Mouse (Mus musculus) cerebellum, adult 18-20 months (tissue): Measurements from ENCODE around the gene Sptan1.
A peak's percentile ranks its signal among the peaks of the same experiment; 100 is the strongest.

Experiments
- DNase-seq, 2 experiments: peaks; one replicate each; pipeline ENCODE4 v3.0.0; 2021

The Sptan1 gene

GRCm38 (mm10) chr2:29965250-29965843, at the start of gene Sptan1:
Sptan1 (plus strand) TSS chr2:29965560.
- DNase-seq = peak; percentile 95 to 99

GRCm38 (mm10) chr2:29917621-29918020, 47.7 kb upstream of the Sptan1 start:
- no peak for DNase-seq

GRCm38 (mm10) chr2:29922011-29922410, 43.3 kb upstream of the Sptan1 start:
- peak; percentile 48 to 51 for DNase-seq

- no peak for DNase-seq
These were observed 38.8 kb upstream of the Sptan1 start for GRCm38 (mm10) chr2:29926542-29926941.

GRCm38 (mm10) chr2:29930506-29930905, 34.9 kb upstream of the Sptan1 start:
- peak; percentile 94 to 97 for DNase-seq

GRCm38 (mm10) chr2:29931194-29931593, 34.2 kb upstream of the Sptan1 start:
- peak; percentile 25 to 43 for DNase-seq

- DNase-seq = peak; percentile 94 to 96
These were observed 30.3 kb upstream of the Sptan1 start, which contains the start of gene Gle1 for GRCm38 (mm10) chr2:29934906-29935599. Gle1 (plus strand) TSS chr2:29935426.

- DNase-seq = no peak
These were observed 25.3 kb upstream of the Sptan1 start for GRCm38 (mm10) chr2:29940073-29940472.

- DNase-seq = peak; percentile 41 to 60
These were observed 24.5 kb upstream of the Sptan1 start for GRCm38 (mm10) chr2:29940826-29941225.

GRCm38 (mm10) chr2:29944723-29945122, 20.6 kb upstream of the Sptan1 start:
- DNase-seq = no peak

GRCm38 (mm10) chr2:29948896-29949295, 16.5 kb upstream of the Sptan1 start:
- no peak for DNase-seq

- no peak for DNase-seq
These were observed 4.1 kb upstream of the Sptan1 start for GRCm38 (mm10) chr2:29961246-29961645.

- peak; percentile 33 to 42 for DNase-seq
These were observed 758 bp upstream of the Sptan1 start for GRCm38 (mm10) chr2:29964354-29965249.

GRCm38 (mm10) chr2:29965906-29966305, 546 bp downstream of the Sptan1 start:
- peak; percentile 41 to 73 for DNase-seq

- DNase-seq = no peak
These were observed 1.5 kb downstream of the Sptan1 start for GRCm38 (mm10) chr2:29966826-29967225.

GRCm38 (mm10) chr2:29967768-29968167, 2.4 kb downstream of the Sptan1 start:
- DNase-seq = peak in 1 of 2 experiments; percentile 20

GRCm38 (mm10) chr2:29968638-29969037, 3.3 kb downstream of the Sptan1 start:
- DNase-seq = no peak

GRCm38 (mm10) chr2:29971838-29972635, 6.7 kb downstream of the Sptan1 start:
- DNase-seq = peak; percentile 77 to 86

GRCm38 (mm10) chr2:29973525-29973924, 8.2 kb downstream of the Sptan1 start:
- no peak for DNase-seq

- DNase-seq = peak; percentile 63 to 64
These were observed 11.9 kb downstream of the Sptan1 start for GRCm38 (mm10) chr2:29977307-29977706.

GRCm38 (mm10) chr2:29980661-29981060, 15.3 kb downstream of the Sptan1 start:
- no peak for DNase-seq

- DNase-seq = no peak
These were observed 26.6 kb downstream of the Sptan1 start for GRCm38 (mm10) chr2:29991962-29992361.
